ENCODE assay signal across 8 mouse cellular contexts in the genomic region with DNA sequence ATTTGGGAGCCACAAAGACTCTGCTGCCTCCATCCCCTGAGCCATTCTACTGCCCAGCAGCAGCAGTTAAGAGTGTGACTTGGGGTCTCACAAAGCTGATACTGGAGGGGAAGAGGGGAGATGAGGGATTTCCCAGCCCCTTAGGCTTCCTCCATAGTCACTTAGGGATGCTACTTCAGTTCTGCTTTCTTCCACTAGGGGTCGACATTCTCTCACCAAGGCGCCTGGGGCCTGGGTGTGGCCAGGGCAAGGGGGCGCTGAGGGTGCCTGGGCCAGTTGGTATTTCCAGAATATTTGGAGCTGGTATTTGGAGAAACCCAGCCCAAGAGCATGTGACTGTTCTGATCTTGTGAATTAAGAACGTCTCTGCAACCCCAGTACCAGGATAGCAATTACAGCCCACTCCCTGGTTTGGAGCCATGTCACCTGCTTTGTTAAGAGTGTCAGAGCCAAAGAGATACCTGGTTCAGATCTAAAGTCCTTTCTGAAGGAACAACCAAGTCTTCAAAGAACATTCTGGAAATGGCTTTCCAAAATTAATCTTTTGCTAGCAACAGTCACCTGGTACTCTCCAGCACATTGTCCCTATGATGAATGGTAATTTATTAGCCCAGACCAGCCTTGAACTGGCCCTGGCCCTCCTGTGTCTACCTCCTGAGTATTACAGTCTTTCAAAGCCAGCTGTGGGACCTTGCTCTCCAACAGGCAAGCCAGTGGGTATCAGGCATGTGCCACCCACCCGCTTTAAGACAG. TPM values are rescaled to one million over a fixed set of nuclear protein-coding genes. Genes with fewer than 3 reads are reported as not detected.
DNase-seq lines count a peak whose midpoint lies in the region; ATAC-seq and TF ChIP-seq lines count a peak whose summit lies in the region.

No protein-coding gene starts in this region.

- H3K9ac ChIP-seq in intestine, postnatal 0 days (ENCODE audit: low read depth, low read length), result no peak overlapping the region
- no peak overlapping the region for H3K9ac ChIP-seq in limb, embryonic 11.5 days (ENCODE audit: low read length)

- H3K27me3 ChIP-seq in intestine, postnatal 0 days (replicated peaks; ENCODE audit: control insufficient read depth, insufficient read depth, low read length), result no peaks in the 10 kb centered on the region
- H3K27me3 ChIP-seq in limb, embryonic 11.5 days (ENCODE audit: control insufficient read depth, insufficient read depth, low read length), result no peaks in the 10 kb centered on the region
- no peaks in the 10 kb centered on the region for H3K27me3 ChIP-seq in splenic B cell, adult 2 months (ENCODE audit: control insufficient read depth, insufficient read depth, low read length, poor library complexity, severe bottlenecking)

- H3K4me3 ChIP-seq in intestine, postnatal 0 days (ENCODE audit: low read depth, low read length), result no peak overlapping the region
- H3K4me3 ChIP-seq in limb, embryonic 11.5 days (ENCODE audit: low read depth, low read length), result no peak overlapping the region

- DNase-seq in urinary bladder, postnatal 25 days (ENCODE audit: low spot score), result peak; percentile 58
- no peak for DNase-seq in urinary bladder, adult 2 months (ENCODE audit: low spot score)
- peak; percentile 55 for DNase-seq in c-Kit-positive CD71-positive TER-119-positive erythroid progenitor cells, embryonic 14.5 days (ENCODE audit: low spot score)
- peak; percentile 29 to 90 for DNase-seq in frontal cortex, adult 2 months (ENCODE audit: extremely low spot score in 1 of 2, low spot score in 1 of 2)
- DNase-seq in limb, embryonic 11.5 days (ENCODE audit: low spot score), result peak; percentile 69
- peak; percentile 80 for DNase-seq in splenic B cell, adult 2 months (ENCODE audit: low read depth, low spot score)

- TF ChIP-seq CTCF in intestine, postnatal 0 days (IDR thresholded peaks at IDR 0.05; ENCODE audit: low read depth), result peak; percentile 95

- H3K4me2 ChIP-seq in intestine, postnatal 0 days (replicated peaks; ENCODE audit: low read depth), result no peak overlapping the region
- H3K4me2 ChIP-seq in limb, embryonic 11.5 days (ENCODE audit: low read depth, severe bottlenecking), result no peak overlapping the region

- WGBS in intestine, postnatal 0 days, result 26% methylated on average over 5 of the region's 5 CpGs
- 26% methylated on average over 5 of the region's 5 CpGs for WGBS in limb, embryonic 11.5 days

- no peaks in the 10 kb centered on the region for H3K9me3 ChIP-seq in intestine, postnatal 0 days (ENCODE audit: control insufficient read depth)
- H3K9me3 ChIP-seq in limb, embryonic 11.5 days (ENCODE audit: control insufficient read depth, low read length), result no peaks in the 10 kb centered on the region

- no peak for ATAC-seq in intestine, postnatal 0 days
- ATAC-seq in limb, embryonic 11.5 days (ENCODE audit: insufficient number of reproducible peaks, low FRiP score, low TSS enrichment, low read depth), result no peak
- ATAC-seq in monocyte, adult 5-6 weeks (replicated peaks; ENCODE audit: insufficient number of reproducible peaks, low FRiP score, low TSS enrichment, poor library complexity, severe bottlenecking), result peak; percentile 62

- H3K27ac ChIP-seq in intestine, postnatal 0 days (ENCODE audit: low read depth, low read length), result no peak overlapping the region
- H3K27ac ChIP-seq in limb, embryonic 11.5 days (replicated peaks; ENCODE audit: low read depth, low read length), result no peak overlapping the region

- H3K36me3 ChIP-seq in intestine, postnatal 0 days (ENCODE audit: control insufficient read depth, insufficient read depth), result peaks cover 24% of the 10 kb centered on the region; the same call in 1 of the 2 replicates
- H3K36me3 ChIP-seq in limb, embryonic 11.5 days (ENCODE audit: control insufficient read depth, insufficient read depth, low read length), result peaks cover 2% of the 10 kb centered on the region; the same call in 1 of the 2 replicates
- H3K36me3 ChIP-seq in splenic B cell, adult 2 months (ENCODE audit: control insufficient read depth, insufficient read depth, low read length, poor library complexity, severe bottlenecking), result peaks cover 2% of the 10 kb centered on the region; the same call in 1 of the 2 replicates

- no peaks in the 10 kb centered on the region for H3K4me1 ChIP-seq in intestine, postnatal 0 days (replicated peaks; ENCODE audit: control insufficient read depth, insufficient read depth, low read length)
- H3K4me1 ChIP-seq in limb, embryonic 11.5 days (ENCODE audit: control insufficient read depth, insufficient read depth, low read length), result no peaks in the 10 kb centered on the region

RNA-seq across cellular contexts. Expression of a gene that starts 42.7 kb away (rescaled TPM):
- polyA plus RNA-seq in urinary bladder, adult 2 months (2012; rRNA removed), result 13.5 and 14.7 TPM in 2 replicates
- polyA plus RNA-seq in frontal cortex, adult 2 months (2012; rRNA removed), result 43.4 and 48.1 TPM in 2 replicates
- 4.0 and 5.2 TPM in 2 replicates for polyA plus RNA-seq in intestine, postnatal 0 days (2015; fragmentation: Nextera tagmentation; extraction: Ambion mirVana)
- polyA plus RNA-seq in limb, embryonic 11.5 days (2014; fragmentation: Nextera tagmentation; extraction: Ambion mirVana), result 9.4 and 9.6 TPM in 2 replicates
- 2.2 to 10.4 TPM (median 3.5 TPM) in 3 replicates for total RNA-seq in monocyte, adult 5-6 weeks (2017)

RNA-seq across cellular contexts. Expression of a gene that starts 42.8 kb away (rescaled TPM):
- polyA plus RNA-seq in urinary bladder, adult 2 months (2012; rRNA removed), result 68.9 and 69.1 TPM in 2 replicates
- polyA plus RNA-seq in frontal cortex, adult 2 months (2012; rRNA removed), result 114 and 118 TPM in 2 replicates
- 28.2 and 29.3 TPM in 2 replicates for polyA plus RNA-seq in intestine, postnatal 0 days (2015; fragmentation: Nextera tagmentation; extraction: Ambion mirVana)
- polyA plus RNA-seq in limb, embryonic 11.5 days (2014; fragmentation: Nextera tagmentation; extraction: Ambion mirVana), result 47.7 and 53.3 TPM in 2 replicates
- total RNA-seq in monocyte, adult 5-6 weeks (2017), result 95.8 to 155 TPM (median 141 TPM) in 3 replicates

RNA-seq across cellular contexts. Expression of a gene that starts 57.1 kb away (rescaled TPM):
- polyA plus RNA-seq in urinary bladder, adult 2 months (2012; rRNA removed), result 36.9 and 46.8 TPM in 2 replicates
- polyA plus RNA-seq in frontal cortex, adult 2 months (2012; rRNA removed), result 45.7 and 53.9 TPM in 2 replicates
- 90.3 and 95.4 TPM in 2 replicates for polyA plus RNA-seq in intestine, postnatal 0 days (2015; fragmentation: Nextera tagmentation; extraction: Ambion mirVana)
- 77.7 and 83.5 TPM in 2 replicates for polyA plus RNA-seq in limb, embryonic 11.5 days (2014; fragmentation: Nextera tagmentation; extraction: Ambion mirVana)
- 78.8 to 178 TPM (median 108 TPM) in 3 replicates for total RNA-seq in monocyte, adult 5-6 weeks (2017)
